ENCODE assay signal across 8 mouse cellular contexts in genomic region chr3:27709906-27710647, GRCm38 (mm10). TPM values are rescaled to one million over a fixed set of nuclear protein-coding genes. Genes with fewer than 3 reads are reported as not detected.
DNase-seq lines count a peak whose midpoint lies in the region; ATAC-seq and TF ChIP-seq lines count a peak whose summit lies in the region.

No protein-coding gene starts in this region.

- H3K4me3 ChIP-seq in ES-E14 (ENCODE audit: insufficient read depth in 1 of 2, low read depth in 1 of 2, low read length in 2 of 2, poor library complexity in 1 of 2, severe bottlenecking in 1 of 2) = peak overlapping the region; percentile 86 to 95
- peak overlapping the region; percentile 80 for H3K4me3 ChIP-seq in brown adipose tissue, adult 24 weeks (ENCODE audit: insufficient read depth, low read depth, low read length)
- H3K4me3 ChIP-seq in hindbrain, embryonic 12.5 days = peak overlapping the region; percentile 82
- H3K4me3 ChIP-seq in megakaryocyte, embryonic 14.5 days (replicated peaks) = peak overlapping the region; percentile 92

- no peaks in the 10 kb centered on the region for H3K9me3 ChIP-seq in ES-E14 (ENCODE audit: control insufficient read depth, insufficient read depth, low read depth, low read length)
- H3K9me3 ChIP-seq in hindbrain, embryonic 12.5 days (replicated peaks) = no peaks in the 10 kb centered on the region
- no peaks in the 10 kb centered on the region for H3K9me3 ChIP-seq in megakaryocyte, embryonic 14.5 days

- H3K4me1 ChIP-seq in ES-E14 (ENCODE audit: control insufficient read depth in 2 of 2, insufficient read depth in 2 of 2, low read length in 2 of 2, poor library complexity in 1 of 2) = peaks cover 4 to 6% of the 10 kb centered on the region in 2 experiments; a peak in 3 of 4 replicates
- H3K4me1 ChIP-seq in brown adipose tissue, adult 24 weeks (ENCODE audit: control insufficient read depth, insufficient read depth, insufficient read length, low read length) = peaks cover 7% of the 10 kb centered on the region; the same call in 1 of the 2 replicates
- peaks cover 12% of the 10 kb centered on the region; the same call in 1 of the 2 replicates for H3K4me1 ChIP-seq in hindbrain, embryonic 12.5 days
- peaks cover 14% of the 10 kb centered on the region for H3K4me1 ChIP-seq in megakaryocyte, embryonic 14.5 days

- in situ Hi-C loops in ES-E14 (cut with MboI; ENCODE audit: low sequenced_read_pairs in 2 of 2, unreplicated experiment in 2 of 2) = no loop called here

- peak overlapping the region; percentile 67 for H3K4me2 ChIP-seq in hindbrain, embryonic 12.5 days (replicated peaks)

- ATAC-seq in hindbrain, embryonic 12.5 days (ENCODE audit: low FRiP score) = peak; percentile 55; the same call in 1 of the 2 replicates

- H3K36me3 ChIP-seq in ES-E14 (ENCODE audit: control insufficient read depth, insufficient read depth, low read length, poor library complexity, severe bottlenecking) = no peaks in the 10 kb centered on the region
- H3K36me3 ChIP-seq in hindbrain, embryonic 12.5 days = no peaks in the 10 kb centered on the region
- H3K36me3 ChIP-seq in megakaryocyte, embryonic 14.5 days (replicated peaks; ENCODE audit: low read length) = no peaks in the 10 kb centered on the region

- H3K9ac ChIP-seq in ES-E14 (ENCODE audit: insufficient read depth, low read depth, low read length, poor library complexity, severe bottlenecking) = peak overlapping the region; percentile 78
- H3K9ac ChIP-seq in hindbrain, embryonic 12.5 days = peak overlapping the region; percentile 90

- DNase-seq in ES-E14 (ENCODE audit: low read depth, low spot score) = no peak
- peak; percentile 42 to 52 for DNase-seq in frontal cortex, postnatal 10 days (ENCODE audit: low spot score in 2 of 2)
- DNase-seq in left cerebral cortex, postnatal 25 days (ENCODE audit: low spot score in 2 of 2) = peak; percentile 38 to 46
- peak; percentile 65 for DNase-seq in right cerebral cortex, postnatal 25 days
- peak; percentile 89 for DNase-seq in yolk sac, embryonic 10.5 days (ENCODE audit: low spot score)

- intact Hi-C loops in left cerebral cortex, postnatal 25 days (cut with DNase I) = loop anchor here (2.0 to 5.0 kb wide), 4 partner anchors 118 to 233 kb away; no protein-coding TSS in a partner anchor

- H3K27me3 ChIP-seq in hindbrain, embryonic 12.5 days = no peaks in the 10 kb centered on the region
- H3K27me3 ChIP-seq in megakaryocyte, embryonic 14.5 days (replicated peaks) = peaks cover 66% of the 10 kb centered on the region

- 0% methylated on average over 37 of the region's 86 CpGs for WGBS in hindbrain, embryonic 12.5 days

- no peak overlapping the region for H3K27ac ChIP-seq in ES-E14 (ENCODE audit: insufficient read depth, low read depth, low read length, poor library complexity, severe bottlenecking)
- H3K27ac ChIP-seq in brown adipose tissue, adult 24 weeks (replicated peaks; ENCODE audit: low read depth, low read length) = peak overlapping the region; percentile 75
- peak overlapping the region; percentile 94 for H3K27ac ChIP-seq in hindbrain, embryonic 12.5 days

TF ChIP-seq in ES-E14, 5 proteins besides CTCF, POLR2A, EP300 and RAD21:
- TF ChIP-seq CHD2 (IDR thresholded peaks at IDR 0.05; ENCODE audit: low read depth, low read length) (no peak), ZC3H11A (IDR thresholded peaks at IDR 0.05; ENCODE audit: borderline replicate concordance, low read depth, low read length) (no peak), MAFK (IDR thresholded peaks at IDR 0.05; ENCODE audit: insufficient read depth, low read depth, low read length) (no peak), ZNF384 (IDR thresholded peaks at IDR 0.05; ENCODE audit: low read depth, low read length) (no peak), HCFC1 (IDR thresholded peaks at IDR 0.05; ENCODE audit: borderline replicate concordance, insufficient read depth, low read length) (no peak)

RNA-seq across cellular contexts. Expression of gene Fndc3b, which starts 1.0 kb away (rescaled TPM):
- total RNA-seq in ES-E14 (2012; rRNA removed) = 9.7 and 16.6 TPM in 2 replicates
- polyA plus RNA-seq in brown adipose tissue, adult 24 weeks (2012; ENCODE audit: insufficient read depth, insufficient read length, missing spikeins) = 6.4 and 13.2 TPM in 2 replicates
- 22.4 and 22.7 TPM in 2 replicates for polyA plus RNA-seq in hindbrain, embryonic 12.5 days (2016; fragmentation: Nextera tagmentation; extraction: Ambion mirVana)
- 10 to 100 TPM; 26.5 to 30.0 TPM for total RNA-seq in left cerebral cortex, postnatal 25 days (2021)
- 0.78 TPM in 1 of 2 replicates, not detected in the other for polyA plus RNA-seq in megakaryocyte, embryonic 14.5 days (2012; ENCODE audit: insufficient read depth, low replicate concordance)
